Mouse (Mus musculus): ENCODE measurements around the gene Hoxd3. TPM values are rescaled to one million over a fixed set of nuclear protein-coding genes. Genes with fewer than 3 reads are reported as not detected.

The Hoxd3 gene
- polyA plus RNA-seq, 1 experiment from 2014 or later = 0.08 TPM

DNA sequence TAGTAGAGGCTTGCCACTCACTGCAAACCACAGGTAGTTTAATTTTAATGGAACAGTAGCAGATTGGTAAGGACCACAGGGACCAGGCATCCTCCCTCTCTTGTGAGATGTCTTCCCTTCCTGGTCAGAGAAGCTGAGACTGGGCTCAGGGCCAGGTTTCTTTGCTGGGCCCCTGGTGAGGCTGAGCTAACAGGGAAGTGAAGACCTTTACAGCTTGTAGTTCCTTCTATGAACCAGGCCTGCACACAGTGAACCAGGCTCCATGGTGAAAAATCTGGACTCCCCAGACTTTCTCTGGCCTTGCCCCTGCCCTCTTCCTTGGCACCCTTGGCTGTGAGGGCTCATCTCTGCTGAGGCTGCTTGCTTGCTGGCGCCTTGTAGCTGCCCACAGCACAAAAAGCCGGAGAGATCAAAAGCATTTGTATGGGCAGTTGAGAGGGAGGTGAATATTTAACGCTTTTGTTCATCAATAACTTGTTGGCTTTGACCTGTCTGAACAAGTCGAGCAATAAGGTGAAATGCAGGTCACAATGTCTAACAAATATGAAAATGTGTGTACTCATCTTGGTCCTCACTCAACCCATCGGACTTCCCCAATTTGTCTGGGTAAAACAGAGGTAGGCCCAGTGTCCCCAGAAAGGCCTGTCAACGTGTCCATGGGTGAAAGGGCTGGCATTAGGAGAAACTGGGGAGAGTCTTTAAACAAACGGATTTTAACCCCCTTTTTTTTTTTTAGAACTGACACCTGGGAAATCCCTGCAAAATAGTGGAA lies 12.7 kb downstream of the Hoxd3 start:
- Histone ChIP-seq H3K36me3 (ENCODE audit: control insufficient read depth, insufficient read depth, low read length) (no peaks in the 10 kb centered on the region), H3K4me2 (ENCODE audit: low read depth, low read length, severe bottlenecking) (no peak overlapping the region), H3K4me3 (ENCODE audit: low read depth, low read length) (no peak overlapping the region), H3K4me1 (replicated peaks; ENCODE audit: control insufficient read depth, insufficient read depth, low read length) (peaks cover 4% of the 10 kb centered on the region; the same call in 1 of the 2 replicates), H3K9ac (ENCODE audit: low read length) (no peak overlapping the region), H3K27ac (ENCODE audit: low read depth, low read length) (no peak overlapping the region), H3K27me3 (ENCODE audit: control insufficient read depth, insufficient read depth, low read length) (peaks cover 100% of the 10 kb centered on the region), H3K9me3 (ENCODE audit: control insufficient read depth, low read length) (no peaks in the 10 kb centered on the region)
- ATAC-seq (replicated peaks; ENCODE audit: low FRiP score) (no peak), DNase-seq (ENCODE audit: low spot score) (no peak)
- whole genome bisulfite sequencing = 4% methylated on average over 7 of the region's 7 CpGs

DNA sequence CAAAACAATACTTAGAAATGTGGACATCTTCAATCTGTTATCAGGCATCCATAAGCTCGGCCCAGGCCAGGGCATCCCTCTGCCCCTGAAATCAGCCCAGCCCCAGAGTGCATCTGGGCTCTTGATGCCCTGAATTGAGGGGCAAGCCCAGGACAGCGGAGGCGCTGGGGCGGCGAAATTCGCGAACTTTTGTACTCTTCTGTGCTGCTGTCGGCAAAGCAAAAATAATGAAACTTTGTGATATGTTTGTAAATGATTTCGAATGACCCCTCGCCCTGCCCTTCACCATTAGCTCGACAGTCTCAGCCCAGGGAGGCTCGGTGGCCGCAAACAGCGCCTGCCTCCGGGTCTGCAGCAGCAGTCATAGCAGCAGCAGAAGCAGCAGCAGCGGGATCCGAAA lies 13.4 kb downstream of the Hoxd3 start:
- under 1% methylated on average over 17 of the region's 17 CpGs for WGBS
- DNase-seq (ENCODE audit: low spot score) (peak; percentile 56), ATAC-seq (replicated peaks; ENCODE audit: low FRiP score) (no peak)
- H3K4me3 ChIP-seq (ENCODE audit: low read depth, low read length) = no peak overlapping the region
- H3K9ac ChIP-seq (ENCODE audit: low read length) = no peak overlapping the region
- H3K27me3 ChIP-seq (ENCODE audit: control insufficient read depth, insufficient read depth, low read length) = peaks cover 98% of the 10 kb centered on the region
- no peak overlapping the region for H3K27ac ChIP-seq (ENCODE audit: low read depth, low read length)
- no peaks in the 10 kb centered on the region for H3K36me3 ChIP-seq (ENCODE audit: control insufficient read depth, insufficient read depth, low read length)
- H3K4me1 ChIP-seq (replicated peaks; ENCODE audit: control insufficient read depth, insufficient read depth, low read length) = peaks cover 4% of the 10 kb centered on the region; the same call in 1 of the 2 replicates
- H3K4me2 ChIP-seq (ENCODE audit: low read depth, low read length, severe bottlenecking) = no peak overlapping the region
- H3K9me3 ChIP-seq (ENCODE audit: control insufficient read depth, low read length) = no peaks in the 10 kb centered on the region

DNA sequence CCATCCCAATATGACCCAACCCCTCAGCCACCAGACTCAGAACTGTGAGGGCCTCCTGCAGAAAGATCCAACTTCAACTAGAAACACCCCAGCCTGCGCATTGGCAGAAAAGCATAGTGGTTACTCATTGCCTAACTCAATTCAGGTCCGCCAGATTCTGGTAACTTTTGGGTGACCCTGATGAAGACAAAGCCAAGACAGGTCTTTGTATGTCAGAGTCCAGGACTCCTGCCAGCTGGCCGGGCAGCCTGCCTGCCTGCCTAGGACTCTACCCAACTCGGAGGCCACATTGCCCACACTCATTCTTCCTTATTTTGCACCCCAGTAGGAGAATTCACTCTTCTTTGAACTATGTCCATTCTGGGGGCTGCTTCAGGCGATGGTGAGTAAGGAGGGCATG lies 14.8 kb downstream of the Hoxd3 start, which contains the start of gene Gm28230:
TSS of gene Gm28230 (plus strand) at position 178 of the 400 bp plus-strand sequence.
- H3K36me3 ChIP-seq (ENCODE audit: control insufficient read depth, insufficient read depth, low read length) = no peaks in the 10 kb centered on the region
- peak within 1 kb of the TSS; percentile 21; the same call in 1 of the 2 replicates for H3K4me2 ChIP-seq (ENCODE audit: low read depth, low read length, severe bottlenecking)
- no peak within 1 kb of the TSS for H3K9ac ChIP-seq (ENCODE audit: low read length)
- no peak within 1 kb of the TSS for H3K27ac ChIP-seq (ENCODE audit: low read depth, low read length)
- DNase-seq (ENCODE audit: low spot score) (no peak), ATAC-seq (replicated peaks; ENCODE audit: low FRiP score) (no peak)
- peaks cover 4% of the 10 kb centered on the region; the same call in 1 of the 2 replicates for H3K4me1 ChIP-seq (replicated peaks; ENCODE audit: control insufficient read depth, insufficient read depth, low read length)
- H3K4me3 ChIP-seq (ENCODE audit: low read depth, low read length) = no peak within 1 kb of the TSS; the same call in 1 of the 2 replicates
- H3K9me3 ChIP-seq (ENCODE audit: control insufficient read depth, low read length) = no peaks in the 10 kb centered on the region
- H3K27me3 ChIP-seq (ENCODE audit: control insufficient read depth, insufficient read depth, low read length) = peaks cover 98% of the 10 kb centered on the region
- 2% methylated on average over 5 of the region's 5 CpGs for WGBS

DNA sequence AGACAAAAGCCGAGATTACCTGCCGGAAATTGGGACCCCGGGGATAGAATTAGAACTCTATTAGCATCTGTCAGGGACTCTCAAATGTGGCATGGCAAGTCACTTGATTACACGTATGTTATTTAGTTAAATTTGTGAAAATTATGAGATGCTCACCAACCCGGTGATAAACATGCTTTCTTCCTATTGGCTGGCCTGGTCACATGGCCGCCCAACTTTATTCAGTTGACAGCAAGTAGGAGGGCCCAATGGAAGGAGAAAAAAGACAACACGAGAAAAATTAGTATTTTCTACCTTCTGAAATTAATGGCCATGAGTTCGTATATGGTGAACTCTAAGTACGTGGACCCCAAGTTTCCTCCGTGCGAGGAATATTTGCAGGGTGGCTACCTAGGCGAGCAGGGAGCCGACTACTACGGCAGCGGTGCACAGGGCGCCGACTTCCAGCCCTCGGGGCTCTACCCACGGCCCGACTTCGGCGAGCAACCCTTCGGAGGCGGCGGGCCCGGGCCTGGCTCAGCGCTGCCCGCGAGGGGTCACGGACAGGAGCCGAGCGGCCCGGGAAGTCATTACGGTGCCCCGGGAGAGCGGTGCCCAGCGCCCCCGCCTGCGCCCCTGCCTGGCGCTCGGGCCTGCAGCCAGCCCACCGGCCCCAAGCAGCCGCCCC lies 15.4 kb downstream of the Hoxd3 start:
- H3K4me2 ChIP-seq (ENCODE audit: low read depth, low read length, severe bottlenecking) = peak overlapping the region; percentile 21; the same call in 1 of the 2 replicates
- peaks cover 98% of the 10 kb centered on the region for H3K27me3 ChIP-seq (ENCODE audit: control insufficient read depth, insufficient read depth, low read length)
- peaks cover 4% of the 10 kb centered on the region; the same call in 1 of the 2 replicates for H3K4me1 ChIP-seq (replicated peaks; ENCODE audit: control insufficient read depth, insufficient read depth, low read length)
- H3K27ac ChIP-seq (ENCODE audit: low read depth, low read length) = no peak overlapping the region
- under 1% methylated on average over 43 of the region's 43 CpGs for WGBS
- no peak overlapping the region for H3K9ac ChIP-seq (ENCODE audit: low read length)
- no peaks in the 10 kb centered on the region for H3K9me3 ChIP-seq (ENCODE audit: control insufficient read depth, low read length)
- DNase-seq (ENCODE audit: low spot score) (peak; percentile 64), ATAC-seq (replicated peaks; ENCODE audit: low FRiP score) (no peak)
- no peak overlapping the region; the same call in 1 of the 2 replicates for H3K4me3 ChIP-seq (ENCODE audit: low read depth, low read length)
- H3K36me3 ChIP-seq (ENCODE audit: control insufficient read depth, insufficient read depth, low read length) = no peaks in the 10 kb centered on the region

DNA sequence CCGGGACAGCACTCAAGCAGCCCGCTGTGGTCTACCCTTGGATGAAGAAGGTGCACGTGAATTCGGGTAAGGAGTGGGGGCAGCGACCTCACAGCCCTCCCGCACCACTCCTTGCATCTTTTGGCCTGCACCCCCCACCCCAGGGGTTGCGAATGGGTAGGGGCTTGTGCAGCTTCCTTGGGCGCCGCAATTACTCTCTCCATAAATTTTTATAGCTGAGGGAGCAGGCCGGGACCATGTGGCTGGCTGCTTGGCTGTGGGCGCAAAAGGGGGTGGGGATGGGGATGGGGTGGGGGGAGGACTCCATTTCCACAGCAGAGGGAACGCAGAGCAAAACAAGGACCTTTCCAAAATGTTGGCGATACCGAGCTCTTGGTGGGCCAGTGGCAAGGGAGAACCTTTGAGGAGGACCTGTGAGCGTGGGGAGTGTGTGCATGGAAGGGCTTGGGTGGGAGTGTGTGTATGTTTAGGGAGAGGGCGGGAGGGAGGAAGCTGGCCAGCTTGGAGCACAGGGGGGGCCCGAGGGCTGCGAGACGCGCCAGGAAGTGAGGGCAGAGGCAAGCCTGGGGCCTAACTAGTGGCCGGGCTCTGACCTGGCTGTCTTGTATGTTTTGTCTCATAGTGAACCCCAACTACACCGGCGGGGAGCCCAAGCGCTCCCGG lies 16.0 kb downstream of the Hoxd3 start:
- H3K9me3 ChIP-seq (ENCODE audit: control insufficient read depth, low read length) = no peaks in the 10 kb centered on the region
- no peak overlapping the region for H3K27ac ChIP-seq (ENCODE audit: low read depth, low read length)
- peaks cover 4% of the 10 kb centered on the region; the same call in 1 of the 2 replicates for H3K4me1 ChIP-seq (replicated peaks; ENCODE audit: control insufficient read depth, insufficient read depth, low read length)
- no peak for DNase-seq (ENCODE audit: low spot score)
- WGBS = 1% methylated on average over 25 of the region's 25 CpGs
- no peak overlapping the region; the same call in 1 of the 2 replicates for H3K4me3 ChIP-seq (ENCODE audit: low read depth, low read length)
- ATAC-seq (replicated peaks; ENCODE audit: low FRiP score) = no peak
- H3K9ac ChIP-seq (ENCODE audit: low read length) = no peak overlapping the region
- H3K4me2 ChIP-seq (ENCODE audit: low read depth, low read length, severe bottlenecking) = no peak overlapping the region
- H3K36me3 ChIP-seq (ENCODE audit: control insufficient read depth, insufficient read depth, low read length) = no peaks in the 10 kb centered on the region
- peaks cover 98% of the 10 kb centered on the region for H3K27me3 ChIP-seq (ENCODE audit: control insufficient read depth, insufficient read depth, low read length)

DNA sequence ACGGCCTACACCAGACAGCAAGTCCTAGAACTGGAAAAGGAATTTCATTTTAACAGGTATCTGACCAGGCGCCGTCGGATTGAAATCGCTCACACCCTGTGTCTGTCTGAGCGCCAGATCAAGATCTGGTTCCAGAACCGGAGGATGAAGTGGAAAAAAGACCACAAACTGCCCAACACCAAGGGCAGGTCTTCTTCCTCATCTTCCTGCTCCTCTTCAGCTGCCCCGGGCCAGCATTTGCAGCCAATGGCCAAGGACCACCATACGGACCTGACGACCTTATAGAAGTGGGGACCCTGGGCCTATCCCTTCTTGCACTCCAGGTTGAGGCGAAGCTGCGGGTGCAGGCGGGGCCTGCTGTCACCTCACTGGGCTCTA lies 16.6 kb downstream of the Hoxd3 start:
- Histone ChIP-seq H3K36me3 (ENCODE audit: control insufficient read depth, insufficient read depth, low read length) (no peaks in the 10 kb centered on the region), H3K27ac (ENCODE audit: low read depth, low read length) (no peak overlapping the region), H3K27me3 (ENCODE audit: control insufficient read depth, insufficient read depth, low read length) (peaks cover 97% of the 10 kb centered on the region), H3K9ac (ENCODE audit: low read length) (no peak overlapping the region), H3K9me3 (ENCODE audit: control insufficient read depth, low read length) (no peaks in the 10 kb centered on the region), H3K4me3 (ENCODE audit: low read depth, low read length) (no peak overlapping the region), H3K4me1 (replicated peaks; ENCODE audit: control insufficient read depth, insufficient read depth, low read length) (peaks cover 4% of the 10 kb centered on the region; the same call in 1 of the 2 replicates), H3K4me2 (ENCODE audit: low read depth, low read length, severe bottlenecking) (no peak overlapping the region)
- DNase-seq (ENCODE audit: low spot score) (no peak), ATAC-seq (replicated peaks; ENCODE audit: low FRiP score) (no peak)
- WGBS = under 1% methylated on average over 13 of the region's 13 CpGs

DNA sequence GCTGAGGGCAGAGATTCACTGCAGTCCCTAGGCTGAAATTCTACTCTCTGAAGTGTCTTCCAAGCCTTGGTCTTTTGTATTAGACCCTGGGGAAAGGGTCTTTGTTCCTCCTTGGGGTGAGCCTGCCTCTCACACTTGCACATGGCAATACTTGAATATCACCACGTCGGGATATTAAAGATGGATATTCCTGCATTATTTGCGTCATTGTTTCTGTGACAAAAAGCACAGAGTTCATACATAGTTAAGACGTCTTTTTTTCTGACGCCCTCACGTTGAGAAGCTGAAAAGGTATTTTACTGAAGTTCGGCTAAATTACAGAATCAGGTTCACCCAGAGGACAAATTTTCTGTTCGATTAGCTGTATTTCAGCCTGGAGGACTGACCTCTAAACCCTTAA lies 18.6 kb downstream of the Hoxd3 start:
- no peak for DNase-seq (ENCODE audit: low spot score)
- Histone ChIP-seq H3K4me2 (ENCODE audit: low read depth, low read length, severe bottlenecking) (no peak overlapping the region), H3K36me3 (ENCODE audit: control insufficient read depth, insufficient read depth, low read length) (no peaks in the 10 kb centered on the region), H3K27ac (ENCODE audit: low read depth, low read length) (no peak overlapping the region), H3K27me3 (ENCODE audit: control insufficient read depth, insufficient read depth, low read length) (peaks cover 96% of the 10 kb centered on the region), H3K4me1 (replicated peaks; ENCODE audit: control insufficient read depth, insufficient read depth, low read length) (peaks cover 4% of the 10 kb centered on the region; the same call in 1 of the 2 replicates), H3K9ac (ENCODE audit: low read length) (no peak overlapping the region), H3K4me3 (ENCODE audit: low read depth, low read length) (no peak overlapping the region), H3K9me3 (ENCODE audit: control insufficient read depth, low read length) (no peaks in the 10 kb centered on the region)
- WGBS = 2% methylated on average over 8 of the region's 8 CpGs
- ATAC-seq (replicated peaks; ENCODE audit: low FRiP score) = no peak

DNA sequence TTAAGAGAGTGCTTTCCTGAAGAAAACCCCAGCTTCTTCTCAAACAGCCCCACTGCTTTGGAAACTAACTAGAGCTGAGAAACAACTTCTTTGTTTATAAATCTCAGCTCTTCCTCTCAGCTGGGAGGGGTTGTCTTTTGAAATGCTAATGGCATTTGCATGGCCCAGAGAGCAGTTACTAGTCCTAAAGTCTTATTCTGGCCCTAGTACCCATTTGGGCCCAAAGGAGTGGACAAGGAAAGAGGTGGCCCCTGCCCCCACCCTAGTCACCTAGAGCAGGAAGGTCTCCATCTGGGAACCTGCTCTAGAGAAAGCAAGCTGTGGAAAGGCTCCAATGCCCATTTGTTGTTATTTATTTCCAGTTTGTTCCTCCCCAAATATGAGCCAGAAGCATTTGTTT lies 19.3 kb downstream of the Hoxd3 start:
- no peaks in the 10 kb centered on the region for H3K36me3 ChIP-seq (ENCODE audit: control insufficient read depth, insufficient read depth, low read length)
- H3K4me2 ChIP-seq (ENCODE audit: low read depth, low read length, severe bottlenecking) = no peak overlapping the region
- H3K27ac ChIP-seq (ENCODE audit: low read depth, low read length) = no peak overlapping the region
- H3K4me3 ChIP-seq (ENCODE audit: low read depth, low read length) = no peak overlapping the region
- H3K27me3 ChIP-seq (ENCODE audit: control insufficient read depth, insufficient read depth, low read length) = peaks cover 96% of the 10 kb centered on the region
- ATAC-seq (replicated peaks; ENCODE audit: low FRiP score) = no peak
- no peak overlapping the region for H3K9ac ChIP-seq (ENCODE audit: low read length)
- peaks cover 6% of the 10 kb centered on the region for H3K4me1 ChIP-seq (replicated peaks; ENCODE audit: control insufficient read depth, insufficient read depth, low read length)
- peak; percentile 29 for DNase-seq (ENCODE audit: low spot score)
- no peaks in the 10 kb centered on the region for H3K9me3 ChIP-seq (ENCODE audit: control insufficient read depth, low read length)

All from forebrain, embryonic 11.5 days (tissue).